Mouse (Mus musculus): Measurements from ENCODE around the gene Tnmd.

Tnmd gene

GRCm38 (mm10) chrX:133850680-133851079 is at the start of gene Tnmd:
Gene Tnmd, plus strand, starts transcription at chrX:133850980.
- no peak for DNase-seq

- DNase-seq = no peak
These were observed 2.9 kb downstream of the Tnmd start for GRCm38 (mm10) chrX:133853637-133854036.

GRCm38 (mm10) chrX:133869743-133870142 is 19.0 kb downstream of the Tnmd start:
- no peak for DNase-seq

- DNase-seq = no peak
These were observed 36.5 kb downstream of the Tnmd start for GRCm38 (mm10) chrX:133887308-133887707.

- no peak for DNase-seq
These were observed 37.3 kb downstream of the Tnmd start for GRCm38 (mm10) chrX:133888111-133888510.

GRCm38 (mm10) chrX:133898014-133898542 is 47.3 kb downstream of the Tnmd start, which contains the start of gene Tspan6:
Gene Tspan6, minus strand, starts transcription at chrX:133898429.
- peak; percentile 78 for DNase-seq

- DNase-seq = no peak
These were observed 57.5 kb downstream of the Tnmd start, which contains the start of gene Srpx2 for GRCm38 (mm10) chrX:133908261-133908660. Gene Srpx2, plus strand, starts transcription at chrX:133908426.

- no peak for DNase-seq
These were observed 60.8 kb downstream of the Tnmd start for GRCm38 (mm10) chrX:133911397-133912103.

GRCm38 (mm10) chrX:133913006-133913405 is 62.2 kb downstream of the Tnmd start:
- no peak for DNase-seq

GRCm38 (mm10) chrX:133914219-133914618 is 63.4 kb downstream of the Tnmd start:
- no peak for DNase-seq
